Mouse (Mus musculus) bone marrow, adult 2 months (tissue): ENCODE results near the gene Angpt4.

Experiments
- CTCF ChIP-seq: fragments of 200-500 bp; IDR thresholded peaks from 2 replicates; pipeline ENCODE4 v1.5.1; 2011; ENCODE audit warnings: low read length, control low read depth; ENCODE audit not compliant: control insufficient read depth, insufficient read depth
- POLR2A ChIP-seq: fragments of 200-500 bp; IDR thresholded peaks from 2 replicates; pipeline ENCODE4 v1.6.1; 2011; ENCODE audit warnings: low read depth, mild to moderate bottlenecking, control low read depth, low read length, borderline replicate concordance; ENCODE audit not compliant: control insufficient read depth

DNA sequence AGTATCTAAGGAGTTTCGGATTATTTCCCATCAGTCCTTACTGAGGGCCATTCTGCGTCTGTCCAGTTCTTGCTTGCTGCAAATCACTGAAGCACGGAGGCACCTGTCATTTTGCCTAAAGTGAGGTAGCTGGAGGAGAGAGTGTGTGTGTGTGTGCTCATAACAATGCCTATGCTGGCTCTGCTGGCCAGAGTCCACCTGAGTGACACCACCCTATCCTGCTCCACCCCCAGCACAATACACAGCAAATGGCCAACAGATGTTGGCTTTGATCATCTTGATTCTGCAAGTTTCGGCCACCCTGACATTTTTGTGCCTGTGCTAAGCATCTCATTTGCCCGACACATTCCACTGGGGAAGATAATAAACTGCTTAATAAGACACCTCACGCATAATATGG, 67.5 kb downstream of the Angpt4 start:
- TF ChIP-seq CTCF (no peak), POLR2A (no peak)
